Mouse (Mus musculus) liver, postnatal 0 days (tissue): ENCODE results near the gene Dhx16. TPM values are rescaled to one million over a fixed set of nuclear protein-coding genes. Genes with fewer than 3 reads are reported as not detected.

ENCODE experiments used
- ATAC-seq: fragments of 200-750 bp; cut with Nextera tagmentation; 2 replicates; pipeline ENCODE4 v1.8.0; 2017; ENCODE audit warnings: mild to moderate bottlenecking, moderate library complexity
- DNase-seq: peaks from one replicate; pipeline ENCODE4 v3.0.0-alpha.2; 2016
- H3K27ac ChIP-seq: fragments of 300-500 bp; sonication (generic); 2 replicates; pipeline ENCODE4 v1.5.1; 2014; ENCODE audit warnings: antibody characterized with exemption, moderate library complexity, mild to moderate bottlenecking, low read depth
- H3K27me3 ChIP-seq: fragments of 300-500 bp; sonication (generic); 2 replicates; pipeline ENCODE4 v1.6.1; 2014; ENCODE audit warnings: low read length, control low read depth, mixed read lengths; ENCODE audit not compliant: insufficient read depth
- H3K36me3 ChIP-seq: fragments of 300-500 bp; sonication (generic); replicated peaks from 2 replicates; pipeline ENCODE4 v1.6.1; 2014; ENCODE audit warnings: mild to moderate bottlenecking, control low read depth, low read length, moderate library complexity, mixed read lengths; ENCODE audit not compliant: insufficient read depth
- H3K4me1 ChIP-seq: fragments of 300-500 bp; sonication (generic); 2 replicates; pipeline ENCODE4 v1.6.1; 2014; ENCODE audit warnings: antibody characterized with exemption, mild to moderate bottlenecking, control low read depth; ENCODE audit not compliant: insufficient read depth
- H3K4me2 ChIP-seq: fragments of 300-500 bp; sonication (generic); 2 replicates; pipeline ENCODE4 v1.6.1; 2014; ENCODE audit warnings: low read depth, mild to moderate bottlenecking, low read length, moderate library complexity, mixed read lengths
- H3K4me3 ChIP-seq: fragments of 300-500 bp; sonication (generic); 2 replicates; pipeline ENCODE4 v1.5.1; 2014; ENCODE audit warnings: low read depth, low read length
- H3K9ac ChIP-seq: fragments of 300-500 bp; sonication (generic); replicated peaks from 2 replicates; pipeline ENCODE4 v1.6.1; 2014; ENCODE audit warnings: mild to moderate bottlenecking, moderate library complexity
- H3K9me3 ChIP-seq: fragments of 300-500 bp; sonication (generic); 2 replicates; pipeline ENCODE4 v1.6.1; 2016; ENCODE audit warnings: mild to moderate bottlenecking, control low read depth, low read length, mixed read lengths
- CTCF ChIP-seq: sonication (generic); IDR thresholded peaks from 2 replicates; pipeline ENCODE4 v1.5.1; 2016; ENCODE audit warnings: antibody characterized with exemption, low read depth
- EP300 ChIP-seq: IDR thresholded peaks from 2 replicates; pipeline ENCODE4 v1.6.1; 2016; ENCODE audit warnings: antibody characterized with exemption, low read depth, mild to moderate bottlenecking
- WGBS: fragments of 180-500 bp; shearing (Covaris S2); extraction: QIAGEN DNeasy Blood & Tissue Kit; methylation state at CpG from one replicate; pipeline ENCODE4 v1.1.7; 2014; ENCODE audit not compliant: insufficient replicate concordance; 5-methylcytosine and 5-hydroxymethylcytosine counted together
- polyA plus RNA-seq: library from polyadenylated mRNA; unstranded; fragments of >200 nt; fragmentation: Nextera tagmentation; extraction: Ambion mirVana; gene quantifications from 2 replicates; pipeline ENCODE4 v1.2.1, GENCODE M21; 2015

Gene Dhx16
- polyA plus RNA-seq, 1 experiment from 2014 or later: 15.6 TPM

- peak; percentile 95 for DNase-seq
- peak overlapping the region; percentile 76 for H3K4me2 ChIP-seq
- 10% methylated on average over 7 of the region's 7 CpGs for WGBS
- TF ChIP-seq EP300 (peak; percentile 57; the same call in 1 of the 2 replicates), CTCF (no peak)
- peak overlapping the region; percentile 94 for H3K9ac ChIP-seq
- H3K9me3 ChIP-seq: no peaks in the 10 kb centered on the region
- H3K27ac ChIP-seq: peak overlapping the region; percentile 100
- peaks cover 29% of the 10 kb centered on the region for H3K36me3 ChIP-seq
- H3K27me3 ChIP-seq: no peaks in the 10 kb centered on the region
- ATAC-seq: peak; percentile 21
- peaks cover 39% of the 10 kb centered on the region for H3K4me1 ChIP-seq
- H3K4me3 ChIP-seq: peak overlapping the region; percentile 63
Observed at GRCm38 (mm10) chr17:35919060-35919715, 39.6 kb downstream of the Dhx16 start.

GRCm38 (mm10) chr17:35919864-35920301 lies 40.3 kb downstream of the Dhx16 start:
- WGBS: 26% methylated on average over 6 of the region's 6 CpGs
- TF ChIP-seq EP300 (peak; percentile 78), CTCF (no peak)
- DNase-seq: peak; percentile 64
- Histone ChIP-seq H3K27me3 (no peaks in the 10 kb centered on the region), H3K27ac (peak overlapping the region; percentile 100), H3K4me2 (peak overlapping the region; percentile 76), H3K36me3 (peaks cover 33% of the 10 kb centered on the region), H3K4me1 (peaks cover 39% of the 10 kb centered on the region), H3K9me3 (no peaks in the 10 kb centered on the region), H3K9ac (peak overlapping the region; percentile 94), H3K4me3 (peak overlapping the region; percentile 63)
- no peak; the same call in 1 of the 2 replicates for ATAC-seq

GRCm38 (mm10) chr17:35920384-35920783 lies 40.8 kb downstream of the Dhx16 start:
- H3K36me3 ChIP-seq: peaks cover 38% of the 10 kb centered on the region
- TF ChIP-seq EP300 (no peak), CTCF (no peak)
- peaks cover 39% of the 10 kb centered on the region for H3K4me1 ChIP-seq
- peak overlapping the region; percentile 63; the same call in 1 of the 2 replicates for H3K4me3 ChIP-seq
- peak overlapping the region; percentile 76 for H3K4me2 ChIP-seq
- DNase-seq (no peak), ATAC-seq (no peak)
- H3K27me3 ChIP-seq: no peaks in the 10 kb centered on the region
- peak overlapping the region; percentile 100 for H3K27ac ChIP-seq
- 62% methylated on average over 1 of the region's 1 CpGs for WGBS
- H3K9me3 ChIP-seq: no peaks in the 10 kb centered on the region
- peak overlapping the region; percentile 94 for H3K9ac ChIP-seq

- TF ChIP-seq CTCF: peak; percentile 78
- no peak for TF ChIP-seq EP300
- Histone ChIP-seq H3K4me2 (peak overlapping the region; percentile 76), H3K4me1 (peaks cover 39% of the 10 kb centered on the region), H3K9ac (peak overlapping the region; percentile 94; the same call in 1 of the 2 replicates), H3K27ac (peak overlapping the region; percentile 100), H3K27me3 (no peaks in the 10 kb centered on the region), H3K4me3 (no peak overlapping the region), H3K9me3 (no peaks in the 10 kb centered on the region), H3K36me3 (peaks cover 44% of the 10 kb centered on the region)
- DNase-seq: no peak
- ATAC-seq: no peak
- WGBS: 81% methylated on average over 5 of the region's 5 CpGs
Observed at GRCm38 (mm10) chr17:35920862-35921562, 41.4 kb downstream of the Dhx16 start.

- H3K4me1 ChIP-seq: peaks cover 46% of the 10 kb centered on the region
- ATAC-seq (no peak), DNase-seq (no peak)
- 0 out of 2 replicates have a peak overlapping the region, but pooled peaks have one; percentile 7 for H3K27ac ChIP-seq
- H3K27me3 ChIP-seq: no peaks in the 10 kb centered on the region
- 87% methylated on average over 4 of the region's 4 CpGs for WGBS
- H3K9ac ChIP-seq: no peak overlapping the region
- TF ChIP-seq CTCF: no peak
- no peak for TF ChIP-seq EP300
- H3K4me2 ChIP-seq: no peak overlapping the region
- H3K36me3 ChIP-seq: peaks cover 51% of the 10 kb centered on the region
- no peaks in the 10 kb centered on the region for H3K9me3 ChIP-seq
- no peak overlapping the region for H3K4me3 ChIP-seq
Observed at GRCm38 (mm10) chr17:35921710-35922109, 42.1 kb downstream of the Dhx16 start.

- Histone ChIP-seq H3K9me3 (no peaks in the 10 kb centered on the region), H3K9ac (no peak overlapping the region; the same call in 1 of the 2 replicates), H3K4me2 (peak overlapping the region; percentile 9; the same call in 1 of the 2 replicates), H3K27ac (no peak overlapping the region), H3K4me1 (peaks cover 49% of the 10 kb centered on the region), H3K27me3 (no peaks in the 10 kb centered on the region), H3K36me3 (peaks cover 51% of the 10 kb centered on the region), H3K4me3 (no peak overlapping the region)
- TF ChIP-seq CTCF (no peak), EP300 (no peak)
- DNase-seq (no peak), ATAC-seq (no peak)
- 86% methylated on average over 3 of the region's 3 CpGs for WGBS
Observed at GRCm38 (mm10) chr17:35922566-35922965, 42.9 kb downstream of the Dhx16 start.
